Mouse (Mus musculus): Measurements from ENCODE around the gene Nkx2-1.

GRCm38 (mm10) chr12:56536884-56537265 lies at the start of gene Nkx2-1:
- no peak for TF ChIP-seq CTCF (IDR thresholded peaks at IDR 0.05)
- no peak for TF ChIP-seq EP300 (IDR thresholded peaks at IDR 0.05; ENCODE audit: insufficient read depth, low read depth, low read length)

Data from heart, adult 2 months (tissue).